Mouse (Mus musculus) liver, adult 2 months (tissue): ENCODE measurements at regions not wholly inside any gene's neighbourhood (a gene's known extent, or its start where the extent isn't known, plus 50 kb on each side); places are given as distances from the start of the nearest gene placed in this dataset.

Source experiments
- DNase-seq: peaks from one replicate; pipeline ENCODE4 v3.0.0-alpha.2; 2011; ENCODE audit warnings: low read depth, low spot score; ENCODE audit errors: extremely low read depth
- H3K27ac ChIP-seq: fragments of 200-500 bp; replicated peaks from 2 replicates; pipeline ENCODE4 v1.5.1; 2012; ENCODE audit warnings: low read depth, mild to moderate bottlenecking, control low read depth, inconsistent platforms, low read length; ENCODE audit not compliant: insufficient read depth
- H3K27me3 ChIP-seq: fragments of 200-500 bp; 2 replicates; pipeline ENCODE4 v1.6.1; 2012; ENCODE audit warnings: mild to moderate bottlenecking, moderate library complexity, low read length, inconsistent platforms; ENCODE audit not compliant: control insufficient read depth, insufficient read depth
- H3K36me3 ChIP-seq: fragments of 200-500 bp; 2 replicates; pipeline ENCODE4 v1.6.1; 2012; ENCODE audit warnings: low read length, inconsistent platforms; ENCODE audit not compliant: control insufficient read depth, insufficient read depth
- H3K4me1 ChIP-seq: fragments of 200-500 bp; 2 replicates; pipeline ENCODE4 v1.6.1; 2011; ENCODE audit warnings: low read length; ENCODE audit not compliant: control insufficient read depth, insufficient read depth
- H3K4me3 ChIP-seq: fragments of 200-500 bp; 2 replicates; pipeline ENCODE4 v1.5.1; 2011; ENCODE audit warnings: low read depth, mild to moderate bottlenecking, control low read depth, low read length, moderate library complexity; ENCODE audit not compliant: insufficient read depth
- H3K79me2 ChIP-seq: fragments of 200-500 bp; 2 replicates; pipeline ENCODE4 v1.6.1; 2012; ENCODE audit warnings: inconsistent platforms, mild to moderate bottlenecking, low read length, moderate library complexity; ENCODE audit not compliant: control insufficient read depth, insufficient read depth
- H3K9ac ChIP-seq: fragments of 200-500 bp; 2 replicates; pipeline ENCODE4 v1.6.1; 2012; ENCODE audit warnings: low read depth, mild to moderate bottlenecking, control low read depth, inconsistent platforms, low read length
- CTCF ChIP-seq: fragments of 200-500 bp; IDR thresholded peaks from 2 replicates; pipeline ENCODE4 v1.5.1; 2011; ENCODE audit warnings: low read depth, low read length, control low read depth
- POLR2A ChIP-seq: fragments of 200-500 bp; IDR thresholded peaks from 2 replicates; pipeline ENCODE4 v1.6.1; 2011; ENCODE audit warnings: low read length, control low read depth; ENCODE audit not compliant: insufficient read depth; ENCODE audit errors: extremely low read depth
- WGBS: fragments of 180-500 bp; shearing (Covaris S2); methylation state at CpG from one replicate; pipeline ENCODE4 v1.1.7; 2018; 5-methylcytosine and 5-hydroxymethylcytosine counted together

DNA sequence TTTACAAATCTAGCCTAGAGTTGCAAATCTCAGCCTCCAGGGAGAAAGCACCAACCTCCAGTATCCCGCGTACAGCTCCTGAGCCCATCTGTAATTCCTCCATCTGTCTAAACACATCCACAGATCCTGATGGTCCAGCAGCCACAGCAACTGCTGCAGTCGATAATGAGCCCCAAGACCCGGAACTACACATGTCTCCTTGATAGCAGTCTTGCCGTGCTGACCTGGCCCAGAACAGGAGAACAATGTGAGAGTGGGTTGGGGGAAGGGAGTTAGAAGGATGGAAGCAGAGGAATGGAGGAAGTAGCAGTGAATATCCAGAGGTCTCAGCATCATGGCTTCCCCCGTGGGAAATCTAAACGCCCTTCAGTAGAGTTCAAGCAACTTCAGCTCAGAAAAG lies 152.8 kb upstream of the Zmiz1 start:
- H3K27ac ChIP-seq: no peak overlapping the region
- WGBS: 91% methylated on average over 7 of the region's 7 CpGs
- no peak for DNase-seq
- H3K9ac ChIP-seq: no peak overlapping the region
- H3K27me3 ChIP-seq: no peaks in the 10 kb centered on the region
- TF ChIP-seq POLR2A (no peak), CTCF (no peak)
- no peaks in the 10 kb centered on the region for H3K79me2 ChIP-seq
- H3K36me3 ChIP-seq: no peaks in the 10 kb centered on the region
- peaks cover 14% of the 10 kb centered on the region for H3K4me1 ChIP-seq
- no peak overlapping the region for H3K4me3 ChIP-seq

DNA sequence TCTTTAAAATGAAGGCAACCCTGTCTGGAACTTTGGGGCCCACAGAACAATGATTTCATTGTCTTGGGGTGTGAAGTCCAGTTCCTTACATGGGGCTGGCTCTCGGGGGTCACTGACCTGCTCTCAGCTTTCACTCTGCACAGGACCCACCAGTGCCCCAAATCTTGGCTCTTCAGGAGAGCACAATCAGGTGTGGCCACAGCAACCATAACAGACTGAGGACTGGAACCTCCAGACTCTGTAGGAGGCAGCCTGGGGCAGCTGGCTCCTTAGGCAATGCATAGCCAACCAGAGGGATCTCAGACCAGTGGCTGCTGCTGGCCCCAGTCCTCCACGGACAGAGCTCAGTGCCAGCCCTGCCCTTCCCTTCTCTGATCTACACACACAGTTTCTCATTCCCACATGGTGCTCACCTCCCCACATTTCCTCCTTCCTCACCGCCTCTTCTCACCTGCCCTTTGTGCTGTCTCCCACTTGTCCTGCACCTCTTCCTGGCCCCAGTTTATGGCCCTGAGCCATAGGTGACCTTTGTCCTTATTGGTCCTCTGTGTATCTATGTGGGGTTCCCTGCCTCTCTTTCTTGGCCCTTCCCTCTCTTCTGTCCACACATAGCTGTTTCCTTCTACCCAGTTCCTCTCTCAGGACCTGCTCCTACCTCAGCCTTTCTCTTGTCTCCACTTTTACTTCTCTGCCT lies 151.9 kb upstream of the Zmiz1 start:
- 64% methylated on average over 3 of the region's 3 CpGs for WGBS
- Histone ChIP-seq H3K4me1 (peaks cover 14% of the 10 kb centered on the region), H3K9ac (no peak overlapping the region)

DNA sequence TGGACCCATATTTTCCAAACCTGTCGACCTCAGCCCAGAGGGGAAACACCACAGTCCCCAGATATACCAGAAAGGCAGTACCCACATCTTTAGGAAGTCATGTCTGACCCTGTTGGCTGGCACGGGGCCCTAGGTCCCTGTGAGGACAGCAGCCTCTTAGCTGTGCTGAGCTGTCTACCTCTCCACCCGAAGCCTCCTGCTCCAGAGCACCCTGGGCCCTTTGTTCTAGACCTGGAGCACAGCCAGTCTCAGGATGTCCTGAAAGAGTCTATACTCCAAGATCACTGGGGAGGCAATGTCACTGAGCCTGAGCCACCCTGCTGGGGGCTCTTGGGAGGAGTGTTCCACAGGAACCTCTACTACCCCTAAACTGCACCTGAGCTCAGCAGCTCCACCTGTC lies 150.9 kb upstream of the Zmiz1 start:
- 76% methylated on average over 3 of the region's 3 CpGs for WGBS
- Histone ChIP-seq H3K9ac (no peak overlapping the region), H3K79me2 (no peaks in the 10 kb centered on the region), H3K4me1 (peaks cover 14% of the 10 kb centered on the region), H3K27me3 (no peaks in the 10 kb centered on the region), H3K36me3 (no peaks in the 10 kb centered on the region), H3K4me3 (no peak overlapping the region), H3K27ac (no peak overlapping the region)
- no peak for TF ChIP-seq POLR2A
- no peak for TF ChIP-seq CTCF
- DNase-seq: no peak

More for the DNA sequence above, 151.9 kb upstream of the Zmiz1 start:
- TF ChIP-seq POLR2A (no peak), CTCF (no peak)
- peak; percentile 37 for DNase-seq
- no peaks in the 10 kb centered on the region for H3K27me3 ChIP-seq
- H3K79me2 ChIP-seq: no peaks in the 10 kb centered on the region
- no peak overlapping the region for H3K27ac ChIP-seq
- H3K4me3 ChIP-seq: no peak overlapping the region
- H3K36me3 ChIP-seq: no peaks in the 10 kb centered on the region

DNA sequence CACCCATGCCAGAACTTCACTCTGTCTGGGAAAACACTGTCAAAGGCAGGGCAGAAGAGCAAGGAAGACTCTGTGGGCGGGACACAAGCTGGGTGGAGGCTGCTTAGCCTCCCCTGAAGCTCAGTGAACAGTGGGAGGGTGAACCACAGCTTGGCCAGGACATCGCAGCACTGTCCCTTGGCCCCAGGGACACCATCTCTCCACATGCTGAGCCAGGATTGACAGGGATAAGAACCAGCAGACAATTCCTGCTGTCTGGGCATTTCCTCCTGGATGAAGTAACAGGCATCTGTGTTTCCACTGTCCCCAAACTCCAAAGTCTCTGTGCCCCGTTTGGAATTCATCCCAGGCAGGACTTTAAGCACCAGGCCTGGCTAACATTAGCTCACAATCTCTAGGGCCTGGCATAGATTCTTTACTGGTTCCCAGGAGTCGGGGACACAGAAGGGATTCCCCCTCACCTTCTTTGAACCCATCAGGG lies 148.3 kb upstream of the Zmiz1 start:
- no peak for TF ChIP-seq POLR2A
- TF ChIP-seq CTCF: no peak
- Histone ChIP-seq H3K9ac (no peak overlapping the region), H3K4me1 (peaks cover 5% of the 10 kb centered on the region; the same call in 1 of the 2 replicates), H3K79me2 (no peaks in the 10 kb centered on the region), H3K27me3 (no peaks in the 10 kb centered on the region), H3K36me3 (no peaks in the 10 kb centered on the region), H3K4me3 (no peak overlapping the region), H3K27ac (no peak overlapping the region)
- peak; percentile 54 for DNase-seq
- 36% methylated on average over 4 of the region's 4 CpGs for WGBS

DNA sequence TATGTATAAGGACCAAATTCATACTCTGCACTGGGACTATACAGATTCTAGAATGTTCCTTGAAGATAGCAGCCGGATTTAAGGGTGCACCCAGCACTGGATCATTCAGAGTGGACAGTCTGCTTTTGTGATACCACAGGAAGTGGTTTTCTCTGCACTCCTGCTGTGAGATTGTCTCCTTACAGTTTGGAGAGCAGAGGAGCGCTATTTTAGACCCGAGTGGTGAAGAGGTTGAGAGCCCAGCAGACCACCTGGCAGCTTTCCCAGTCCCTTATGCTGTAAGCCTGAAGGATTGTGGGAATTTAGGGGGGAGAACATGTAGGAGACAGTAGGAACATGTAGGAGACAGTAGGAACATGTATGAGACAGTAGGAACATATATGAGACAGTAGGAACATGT lies 147.5 kb upstream of the Zmiz1 start:
- H3K79me2 ChIP-seq: no peaks in the 10 kb centered on the region
- no peak overlapping the region for H3K4me3 ChIP-seq
- no peak for DNase-seq
- no peak for TF ChIP-seq POLR2A
- TF ChIP-seq CTCF: no peak
- no peak overlapping the region for H3K9ac ChIP-seq
- H3K27me3 ChIP-seq: no peaks in the 10 kb centered on the region
- no peak overlapping the region for H3K27ac ChIP-seq
- peaks cover 5% of the 10 kb centered on the region; the same call in 1 of the 2 replicates for H3K4me1 ChIP-seq
- H3K36me3 ChIP-seq: no peaks in the 10 kb centered on the region
- 82% methylated on average over 3 of the region's 3 CpGs for WGBS

DNA sequence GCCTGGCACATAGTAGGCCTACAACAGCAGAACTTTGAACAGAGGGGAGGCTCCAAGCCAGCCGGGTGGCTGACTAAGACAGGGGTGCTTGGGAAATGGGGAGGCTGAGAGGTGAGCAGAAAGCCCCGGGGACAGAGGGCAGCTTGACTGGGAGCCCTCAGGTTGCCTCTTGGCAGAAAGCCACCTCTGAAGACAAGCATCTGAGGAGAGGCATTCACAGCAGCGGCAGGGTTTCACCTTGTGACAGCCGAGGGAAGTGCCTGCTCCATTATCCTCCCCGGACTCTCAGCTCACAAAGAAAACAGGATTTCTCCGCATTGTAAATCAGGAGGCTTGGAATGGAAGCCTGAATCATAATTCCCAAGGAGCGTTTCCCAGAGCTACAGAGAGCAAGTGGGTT lies 146.8 kb upstream of the Zmiz1 start:
- H3K9ac ChIP-seq: no peak overlapping the region
- peak; percentile 13 for DNase-seq
- TF ChIP-seq POLR2A (no peak), CTCF (no peak)
- H3K27ac ChIP-seq: no peak overlapping the region
- H3K4me1 ChIP-seq: peaks cover 4% of the 10 kb centered on the region; the same call in 1 of the 2 replicates
- H3K4me3 ChIP-seq: no peak overlapping the region
- no peaks in the 10 kb centered on the region for H3K79me2 ChIP-seq
- WGBS: 47% methylated on average over 7 of the region's 7 CpGs
- H3K27me3 ChIP-seq: no peaks in the 10 kb centered on the region
- no peaks in the 10 kb centered on the region for H3K36me3 ChIP-seq
